Mouse (Mus musculus): ENCODE measurements around the gene Clybl. TPM values are rescaled to one million over a fixed set of nuclear protein-coding genes. Genes with fewer than 3 reads are reported as not detected.

Gene Clybl
- polyA plus RNA-seq, 1 experiment from 2014 or later: 20.7 TPM

DNA sequence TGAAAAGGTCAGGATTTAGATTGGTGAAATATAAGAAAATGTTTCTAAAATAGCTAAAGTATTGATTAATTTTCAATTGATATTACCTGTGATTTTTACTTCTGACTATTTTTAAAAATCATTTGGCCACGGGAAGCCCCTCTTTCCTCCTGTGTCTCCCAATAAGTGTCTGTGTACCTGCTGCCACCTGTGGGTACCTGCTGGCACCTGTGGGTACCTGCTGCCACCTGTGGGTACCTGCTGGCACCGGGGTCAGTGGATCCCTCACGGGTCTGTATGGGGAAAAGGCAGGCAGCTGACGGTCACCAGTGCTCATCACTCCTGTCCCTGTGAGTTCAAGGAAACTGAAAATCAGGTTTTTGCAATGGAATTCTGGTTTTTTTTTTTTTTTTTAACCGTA is 198.5 kb downstream of the Clybl start:
- no peak for ATAC-seq (ENCODE audit: insufficient read depth)
- 75% methylated on average over 5 of the region's 5 CpGs for WGBS
- no peaks in the 10 kb centered on the region for H3K36me3 ChIP-seq (ENCODE audit: insufficient read depth)

DNA sequence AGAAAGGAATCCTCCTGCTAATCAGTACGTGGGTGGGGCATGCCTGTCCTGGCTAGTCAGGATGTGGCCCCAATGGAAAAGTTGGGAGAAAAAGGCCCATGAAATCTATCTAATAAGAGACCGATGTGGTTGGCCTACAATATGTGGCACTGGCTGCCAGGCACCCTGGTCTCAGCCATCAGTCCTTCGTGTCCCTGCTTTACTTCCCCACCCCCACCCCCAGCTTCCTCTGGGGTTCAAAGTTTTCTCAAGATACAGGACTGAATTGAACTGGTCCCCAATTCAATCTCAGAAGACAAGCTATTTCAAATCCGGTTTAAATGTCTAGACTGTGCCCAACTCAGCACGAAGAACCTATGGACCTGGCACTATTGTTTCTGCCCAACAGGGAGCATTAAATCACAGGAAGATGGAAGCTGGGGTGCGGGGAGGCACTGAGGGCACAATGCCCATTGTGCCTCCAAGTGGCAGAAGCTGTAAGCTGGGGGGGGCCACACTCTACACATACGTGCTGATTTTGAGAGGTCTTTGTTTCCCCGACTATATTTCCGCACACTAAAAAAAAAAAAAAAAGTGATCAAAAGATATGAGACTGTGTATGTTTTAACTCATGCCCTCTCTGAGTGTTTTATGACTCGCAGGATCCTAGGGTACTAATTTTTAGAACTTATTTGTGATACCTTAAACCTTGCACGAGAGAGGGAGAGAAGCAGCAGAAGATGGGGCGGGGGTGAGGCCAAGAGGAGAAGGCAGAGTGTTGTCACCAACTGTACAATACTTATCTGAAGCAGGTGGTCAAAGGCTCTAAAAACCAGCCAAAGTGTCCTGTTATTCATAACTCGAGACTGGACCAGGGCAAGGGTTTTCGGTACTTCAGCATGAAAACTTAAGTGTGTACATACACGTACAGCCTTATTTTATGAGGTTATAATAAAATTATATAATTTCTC is 199.7 kb downstream of the Clybl start:
- H3K27me3 ChIP-seq (ENCODE audit: insufficient read depth, low read length): peaks cover 5% of the 10 kb centered on the region; the same call in 1 of the 2 replicates

More for the DNA sequence above, 198.5 kb downstream of the Clybl start:
- no peak overlapping the region for H3K4me2 ChIP-seq
- DNase-seq: no peak
- no peaks in the 10 kb centered on the region for H3K9me3 ChIP-seq (ENCODE audit: low read depth, low read length)
- H3K4me1 ChIP-seq (ENCODE audit: insufficient read depth): no peaks in the 10 kb centered on the region
- H3K27ac ChIP-seq (ENCODE audit: low read depth): no peak overlapping the region
- TF ChIP-seq CTCF (IDR thresholded peaks at IDR 0.05; ENCODE audit: low read depth): no peak
- no peak overlapping the region for H3K9ac ChIP-seq
- H3K4me3 ChIP-seq (ENCODE audit: low read depth, low read length): no peak overlapping the region
- peaks cover 5% of the 10 kb centered on the region; the same call in 1 of the 2 replicates for H3K27me3 ChIP-seq (ENCODE audit: insufficient read depth, low read length)

DNA sequence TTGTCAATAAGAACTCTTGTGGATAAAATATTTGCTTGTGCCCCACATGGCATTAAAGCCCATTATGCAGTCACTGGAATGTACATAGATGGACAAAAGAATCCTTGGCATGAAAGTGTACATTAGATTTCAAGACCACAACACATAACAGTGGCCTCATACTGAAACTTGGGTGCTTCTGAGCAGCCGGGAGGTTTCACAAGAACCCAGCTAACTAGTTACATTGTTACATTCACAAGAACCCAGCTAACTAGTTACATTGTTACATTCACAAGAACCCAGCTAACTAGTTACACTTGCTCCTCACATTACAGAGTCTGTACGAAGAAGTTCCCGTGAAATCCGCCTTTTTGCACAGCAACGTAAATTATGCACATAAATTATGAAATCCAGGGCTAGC is 200.8 kb downstream of the Clybl start:
- Histone ChIP-seq H3K27me3 (ENCODE audit: insufficient read depth, low read length) (peaks cover 5% of the 10 kb centered on the region; the same call in 1 of the 2 replicates), H3K27ac (ENCODE audit: low read depth) (no peak overlapping the region), H3K9ac (no peak overlapping the region), H3K9me3 (ENCODE audit: low read depth, low read length) (no peaks in the 10 kb centered on the region), H3K4me3 (ENCODE audit: low read depth, low read length) (no peak overlapping the region), H3K36me3 (ENCODE audit: insufficient read depth) (no peaks in the 10 kb centered on the region), H3K4me1 (ENCODE audit: insufficient read depth) (no peaks in the 10 kb centered on the region), H3K4me2 (no peak overlapping the region)
- ATAC-seq (ENCODE audit: insufficient read depth) (no peak), DNase-seq (no peak)
- 84% methylated on average over 5 of the region's 5 CpGs for WGBS
- no peak for TF ChIP-seq CTCF (IDR thresholded peaks at IDR 0.05; ENCODE audit: low read depth)

More for the DNA sequence above, 199.7 kb downstream of the Clybl start:
- no peak overlapping the region for H3K4me2 ChIP-seq
- no peak overlapping the region for H3K9ac ChIP-seq
- H3K9me3 ChIP-seq (ENCODE audit: low read depth, low read length): no peaks in the 10 kb centered on the region
- 79% methylated on average over 15 of the region's 15 CpGs for WGBS
- H3K4me1 ChIP-seq (ENCODE audit: insufficient read depth): no peaks in the 10 kb centered on the region
- no peak overlapping the region for H3K4me3 ChIP-seq (ENCODE audit: low read depth, low read length)
- H3K27ac ChIP-seq (ENCODE audit: low read depth): no peak overlapping the region
- ATAC-seq (ENCODE audit: insufficient read depth) (no peak), DNase-seq (no peak)
- no peaks in the 10 kb centered on the region for H3K36me3 ChIP-seq (ENCODE audit: insufficient read depth)
- no peak for TF ChIP-seq CTCF (IDR thresholded peaks at IDR 0.05; ENCODE audit: low read depth)

DNA sequence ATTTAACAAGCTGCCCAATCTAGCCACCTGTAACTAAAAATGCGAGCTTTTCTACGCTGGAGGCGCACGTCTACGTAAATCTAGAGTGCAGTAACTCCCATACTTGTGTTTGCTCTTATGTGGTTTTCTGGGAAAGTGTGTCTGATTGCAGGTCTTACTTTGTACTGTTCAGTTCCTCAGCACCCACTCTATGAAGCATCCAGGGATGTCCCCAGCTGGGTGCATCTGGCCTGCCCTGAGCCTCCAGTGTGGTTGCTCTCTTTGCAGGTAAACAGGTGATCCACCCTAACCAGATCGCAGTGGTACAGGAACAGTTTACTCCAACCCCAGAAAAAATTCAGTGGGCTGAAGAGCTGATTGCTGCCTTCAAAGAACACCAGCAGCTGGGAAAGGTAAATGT is 202.4 kb downstream of the Clybl start:
- 81% methylated on average over 6 of the region's 6 CpGs for WGBS
- H3K27me3 ChIP-seq (ENCODE audit: insufficient read depth, low read length): peaks cover 5% of the 10 kb centered on the region; the same call in 1 of the 2 replicates
- H3K9ac ChIP-seq: no peak overlapping the region
- TF ChIP-seq CTCF (IDR thresholded peaks at IDR 0.05; ENCODE audit: low read depth): no peak
- no peaks in the 10 kb centered on the region for H3K4me1 ChIP-seq (ENCODE audit: insufficient read depth)
- H3K27ac ChIP-seq (ENCODE audit: low read depth): no peak overlapping the region
- H3K4me3 ChIP-seq (ENCODE audit: low read depth, low read length): no peak overlapping the region
- no peak for ATAC-seq (ENCODE audit: insufficient read depth)
- no peaks in the 10 kb centered on the region for H3K36me3 ChIP-seq (ENCODE audit: insufficient read depth)
- H3K4me2 ChIP-seq: no peak overlapping the region
- H3K9me3 ChIP-seq (ENCODE audit: low read depth, low read length): no peaks in the 10 kb centered on the region
- no peak for DNase-seq

DNA sequence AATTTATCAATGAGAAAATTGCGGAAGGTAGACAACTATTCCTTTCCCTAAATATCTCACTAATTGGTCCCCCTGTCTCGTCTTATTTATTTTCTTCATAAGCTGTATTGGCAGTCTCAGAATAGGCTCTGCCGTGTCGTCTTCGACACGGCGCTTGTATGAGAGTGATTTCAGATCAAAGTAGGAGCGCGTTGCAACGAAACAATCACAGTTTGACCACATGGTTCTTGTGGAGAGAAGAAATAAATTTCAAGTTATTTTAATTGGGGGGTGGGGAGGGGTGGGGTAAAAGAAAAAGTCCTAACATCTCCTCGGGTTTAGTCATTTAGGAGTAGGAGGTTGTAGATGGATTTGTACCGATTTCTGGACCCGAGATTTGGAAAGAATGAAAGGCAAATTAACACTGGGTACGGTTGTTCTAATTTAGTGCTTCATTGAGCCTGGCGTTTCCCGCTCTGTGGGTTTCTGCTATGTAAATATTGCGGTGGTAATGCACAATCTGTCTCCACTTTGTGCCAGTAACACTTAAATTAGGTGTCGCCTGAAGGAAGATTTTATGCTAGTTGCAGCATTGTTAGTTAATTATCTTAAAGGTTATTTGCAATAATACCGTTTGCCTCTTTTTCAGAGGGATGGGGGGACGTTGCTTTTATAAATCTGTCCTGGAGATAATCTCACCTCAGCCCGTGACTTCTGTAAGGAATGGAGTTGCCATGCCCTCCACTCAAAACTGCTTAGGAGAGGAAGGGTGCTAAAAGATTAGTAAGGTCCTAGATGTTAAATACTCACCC is 203.1 kb downstream of the Clybl start:
- Histone ChIP-seq H3K36me3 (ENCODE audit: insufficient read depth) (no peaks in the 10 kb centered on the region), H3K4me3 (ENCODE audit: low read depth, low read length) (no peak overlapping the region), H3K27ac (ENCODE audit: low read depth) (no peak overlapping the region), H3K9ac (no peak overlapping the region), H3K9me3 (ENCODE audit: low read depth, low read length) (no peaks in the 10 kb centered on the region), H3K4me1 (ENCODE audit: insufficient read depth) (no peaks in the 10 kb centered on the region), H3K4me2 (no peak overlapping the region), H3K27me3 (ENCODE audit: insufficient read depth, low read length) (peaks cover 5% of the 10 kb centered on the region; the same call in 1 of the 2 replicates)
- TF ChIP-seq CTCF (IDR thresholded peaks at IDR 0.05; ENCODE audit: low read depth): no peak
- no peak for DNase-seq
- ATAC-seq (ENCODE audit: insufficient read depth): no peak
- 57% methylated on average over 21 of the region's 21 CpGs for WGBS

DNA sequence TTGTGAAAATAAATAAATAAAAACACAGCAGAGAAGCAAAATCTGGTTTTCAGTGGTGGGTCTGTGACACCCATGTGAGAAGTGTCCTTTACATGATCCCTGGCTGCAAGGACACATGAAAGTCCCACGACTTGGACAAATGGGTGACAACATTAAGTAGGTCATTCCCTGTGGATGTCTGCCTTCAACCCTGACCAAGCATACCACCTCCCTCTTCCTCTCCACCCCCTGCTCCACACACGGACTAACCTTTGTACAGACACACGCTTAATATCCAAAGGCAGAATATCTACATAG is 203.7 kb downstream of the Clybl start:
- no peak for DNase-seq
- 66% methylated on average over 3 of the region's 3 CpGs for WGBS

DNA sequence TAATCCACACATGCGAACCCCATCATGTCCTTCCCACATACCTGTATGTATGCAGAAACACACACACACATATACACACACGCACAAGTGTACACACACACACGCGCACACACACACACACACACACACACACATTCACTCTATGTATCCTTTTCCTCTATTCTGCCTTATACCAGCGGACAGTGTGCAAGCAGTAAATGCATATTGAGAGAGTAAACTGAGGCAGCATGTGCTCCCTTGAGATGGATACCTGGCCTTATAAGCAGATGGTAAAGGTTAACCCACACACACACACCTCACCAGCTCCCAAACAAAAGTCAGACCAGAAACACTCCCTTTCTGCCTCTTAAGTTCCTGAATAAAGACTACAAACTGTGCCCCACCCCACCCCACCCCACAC is 204.3 kb downstream of the Clybl start:
- no peak overlapping the region for H3K27ac ChIP-seq (ENCODE audit: low read depth)
- no peaks in the 10 kb centered on the region for H3K36me3 ChIP-seq (ENCODE audit: insufficient read depth)
- no peak for ATAC-seq (ENCODE audit: insufficient read depth)
- no peak for TF ChIP-seq CTCF (IDR thresholded peaks at IDR 0.05; ENCODE audit: low read depth)
- H3K27me3 ChIP-seq (ENCODE audit: insufficient read depth, low read length): peaks cover 5% of the 10 kb centered on the region; the same call in 1 of the 2 replicates
- DNase-seq: no peak
- H3K4me1 ChIP-seq (ENCODE audit: insufficient read depth): no peaks in the 10 kb centered on the region
- no peaks in the 10 kb centered on the region for H3K9me3 ChIP-seq (ENCODE audit: low read depth, low read length)
- H3K9ac ChIP-seq: no peak overlapping the region
- H3K4me2 ChIP-seq: no peak overlapping the region
- H3K4me3 ChIP-seq (ENCODE audit: low read depth, low read length): no peak overlapping the region
- 91% methylated on average over 5 of the region's 5 CpGs for WGBS

More for the DNA sequence above, 203.7 kb downstream of the Clybl start:
- Histone ChIP-seq H3K27me3 (ENCODE audit: insufficient read depth, low read length) (peaks cover 5% of the 10 kb centered on the region; the same call in 1 of the 2 replicates), H3K4me1 (ENCODE audit: insufficient read depth) (no peaks in the 10 kb centered on the region), H3K36me3 (ENCODE audit: insufficient read depth) (no peaks in the 10 kb centered on the region), H3K9ac (no peak overlapping the region), H3K4me2 (no peak overlapping the region), H3K9me3 (ENCODE audit: low read depth, low read length) (no peaks in the 10 kb centered on the region), H3K4me3 (ENCODE audit: low read depth, low read length) (no peak overlapping the region), H3K27ac (ENCODE audit: low read depth) (no peak overlapping the region)
- ATAC-seq (ENCODE audit: insufficient read depth): no peak
- TF ChIP-seq CTCF (IDR thresholded peaks at IDR 0.05; ENCODE audit: low read depth): no peak

Data from lung, embryonic 14.5 days (tissue).